Mouse (Mus musculus) adrenal gland, postnatal 0 days (tissue): Measurements from ENCODE around the gene Olfr1153. TPM values are rescaled to one million over a fixed set of nuclear protein-coding genes. Genes with fewer than 3 reads are reported as not detected.

ENCODE experiments used
- polyA plus RNA-seq: library from polyadenylated mRNA; unstranded; fragments of >200 nt; fragmentation: Nextera tagmentation; extraction: Ambion mirVana; gene quantifications from 2 replicates; pipeline ENCODE4 v1.2.1, GENCODE M21; 2015

Olfr1153 gene
- polyA plus RNA-seq, result not detected in 2 replicates

DNA sequence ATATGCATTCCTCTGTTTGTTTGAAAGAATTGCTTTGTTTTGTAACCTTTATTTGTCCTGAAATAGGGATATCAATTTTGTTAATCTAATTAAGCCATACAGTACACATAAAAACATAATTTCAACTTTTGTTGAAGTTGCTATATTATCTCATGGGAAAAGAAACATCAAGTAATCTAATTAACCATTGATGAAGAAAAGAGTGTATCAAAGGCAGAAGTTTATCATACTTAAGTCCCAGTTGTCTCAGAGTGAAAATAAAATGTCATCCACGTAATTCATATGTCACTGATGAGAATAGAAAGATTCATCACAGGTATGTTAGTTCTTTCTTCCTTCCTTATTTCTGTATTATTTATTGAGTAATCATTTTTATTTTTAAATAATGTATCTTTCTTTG is at the start of gene Olfr1153:
Olfr1153 (plus strand) TSS at position 301 of the 400 bp plus-strand sequence.

DNA sequence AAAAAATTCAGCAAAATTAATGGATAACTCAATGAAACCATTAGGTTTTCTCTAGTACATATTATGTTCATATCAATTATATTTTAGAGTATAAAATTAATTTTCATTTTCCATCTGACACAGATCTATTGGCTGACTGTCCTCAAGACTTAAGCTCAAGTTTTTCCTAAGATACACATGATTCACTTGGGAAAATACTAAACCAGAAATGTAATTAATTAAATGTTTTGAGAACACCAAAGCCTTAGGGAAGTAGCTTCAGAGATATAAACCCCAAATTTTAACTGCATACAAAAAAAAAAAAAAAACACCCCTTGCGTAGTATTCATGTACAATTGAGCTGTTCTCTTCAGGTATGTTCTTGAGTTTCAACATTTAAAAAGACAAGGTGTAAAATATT is 39.2 kb upstream of the Olfr1153 start, which contains the start of gene Olfr1151:
Olfr1151 (plus strand) TSS at position 301 of the 400 bp plus-strand sequence.

DNA sequence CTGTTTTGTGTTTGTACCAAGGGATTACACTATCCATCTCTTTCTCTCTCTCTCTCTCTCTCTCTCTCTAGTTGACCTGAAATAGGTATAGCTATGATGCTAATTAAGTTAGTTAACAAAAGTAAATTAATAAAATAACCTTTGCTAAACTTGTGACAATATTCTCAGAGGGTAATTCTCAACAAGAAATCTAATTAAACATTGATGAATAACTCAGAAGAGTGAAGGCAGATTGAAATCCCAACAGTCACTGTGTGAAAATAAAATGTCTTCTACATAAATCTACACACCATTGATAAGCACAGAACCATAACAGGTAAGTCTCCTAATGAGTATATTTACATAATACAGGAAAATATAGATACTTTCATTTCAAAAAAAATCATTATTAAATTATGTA is 28.6 kb upstream of the Olfr1153 start, which contains the start of gene Olfr1152:
Olfr1152 (plus strand) TSS at position 301 of the 400 bp plus-strand sequence.

DNA sequence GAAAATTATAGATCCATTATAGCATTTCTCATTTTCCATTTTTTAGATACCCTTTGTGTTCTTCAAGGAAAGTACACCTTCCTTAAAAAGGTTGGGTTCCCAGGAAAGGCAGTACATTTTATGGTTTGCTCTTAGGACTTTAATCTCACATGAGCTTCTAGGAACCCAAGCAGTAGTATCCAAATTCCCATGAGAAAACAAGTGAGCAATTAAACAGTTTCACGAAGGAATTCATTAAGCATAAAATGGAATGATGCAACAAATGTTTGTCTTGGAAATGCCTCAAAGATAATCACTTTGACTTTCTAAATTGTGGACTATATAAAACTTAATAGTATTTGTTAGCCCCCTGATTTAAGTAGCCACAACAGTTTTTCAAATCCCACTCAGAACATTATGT is 10.3 kb downstream of the Olfr1153 start, which contains the start of gene Olfr1154:
Olfr1154 (minus strand) TSS at position 101 of the 400 bp plus-strand sequence.

DNA sequence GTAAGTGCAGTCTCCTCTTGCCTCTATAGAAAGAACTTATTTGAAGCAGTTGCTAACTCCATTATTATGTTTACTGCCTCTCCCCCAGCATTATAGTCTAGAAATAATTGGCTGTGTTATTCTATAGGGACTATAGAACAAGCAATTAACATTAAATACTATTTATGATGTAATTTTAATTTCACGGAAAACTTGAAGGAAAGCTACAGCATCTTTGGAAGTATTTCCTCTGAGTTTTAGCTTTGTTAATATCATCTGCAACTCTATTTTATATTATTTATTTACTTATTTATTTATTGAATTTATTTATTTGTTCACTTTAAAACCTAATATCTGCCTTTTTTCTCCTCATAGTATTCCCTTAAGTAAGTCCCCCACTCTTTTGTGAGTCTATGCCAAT is 50.3 kb downstream of the Olfr1153 start, which contains the start of gene Olfr1155:
Olfr1155 (minus strand) TSS at position 101 of the 400 bp plus-strand sequence.

Other genes with a start within 250 kb of the Olfr1153 start
- gene Olfr1133, start 247.6 kb upstream of the Olfr1153 start, polyA plus RNA-seq, result not detected in 2 replicates
- not detected in 2 replicates for gene Olfr1134, start 236.5 kb upstream of the Olfr1153 start, polyA plus RNA-seq
- gene Olfr1135, start 221.3 kb upstream of the Olfr1153 start, polyA plus RNA-seq, result not detected in 2 replicates
- gene Olfr1136, start 201.0 kb upstream of the Olfr1153 start, polyA plus RNA-seq, result not detected in 2 replicates
- not detected in 2 replicates for gene Olfr1137, start 181.8 kb upstream of the Olfr1153 start, polyA plus RNA-seq
- gene Olfr1138, start 155.0 kb upstream of the Olfr1153 start, polyA plus RNA-seq, result not detected in 2 replicates
- not detected in 2 replicates for gene Olfr1140, start 151.2 kb upstream of the Olfr1153 start, polyA plus RNA-seq
- not detected in 2 replicates for gene Olfr1141, start 141.0 kb upstream of the Olfr1153 start, polyA plus RNA-seq
- not detected in 2 replicates for gene Olfr152, start 115.5 kb upstream of the Olfr1153 start, polyA plus RNA-seq
- not detected in 2 replicates for gene Olfr1143, start 94.4 kb upstream of the Olfr1153 start, polyA plus RNA-seq
- gene Olfr1145, start 85.1 kb upstream of the Olfr1153 start, polyA plus RNA-seq, result not detected in 2 replicates
- gene Olfr1148, start 64.4 kb upstream of the Olfr1153 start, polyA plus RNA-seq, result not detected in 2 replicates
- not detected in 2 replicates for gene Olfr1150-ps1, start 51.0 kb upstream of the Olfr1153 start, polyA plus RNA-seq
- not detected in 2 replicates for gene Olfr1151, start 39.1 kb upstream of the Olfr1153 start, polyA plus RNA-seq
- not detected in 2 replicates for gene Olfr1152, start 28.5 kb upstream of the Olfr1153 start, polyA plus RNA-seq
- gene Olfr1154, start 10.2 kb downstream of the Olfr1153 start, polyA plus RNA-seq, result not detected in 2 replicates
- not detected in 2 replicates for gene Olfr1155, start 50.2 kb downstream of the Olfr1153 start, polyA plus RNA-seq
- not detected in 2 replicates for gene Olfr1156, start 58.1 kb downstream of the Olfr1153 start, polyA plus RNA-seq
- not detected in 2 replicates for gene Olfr1157, start 73.3 kb downstream of the Olfr1153 start, polyA plus RNA-seq
- not detected in 2 replicates for gene Olfr74, start 79.7 kb downstream of the Olfr1153 start, polyA plus RNA-seq
- gene Olfr1158, start 95.2 kb downstream of the Olfr1153 start, polyA plus RNA-seq, result not detected in 2 replicates
- gene Olfr1160, start 113.3 kb downstream of the Olfr1153 start, polyA plus RNA-seq, result not detected in 2 replicates
- gene Olfr1161, start 127.8 kb downstream of the Olfr1153 start, polyA plus RNA-seq, result not detected in 2 replicates
- gene Olfr73, start 142.7 kb downstream of the Olfr1153 start, polyA plus RNA-seq, result 0.04 TPM in 1 of 2 replicates, not detected in the other
- not detected in 2 replicates for gene Olfr1162, start 156.2 kb downstream of the Olfr1153 start, polyA plus RNA-seq
- not detected in 2 replicates for gene Olfr1163, start 176.9 kb downstream of the Olfr1153 start, polyA plus RNA-seq
- gene Olfr1164, start 199.0 kb downstream of the Olfr1153 start, polyA plus RNA-seq, result not detected in 2 replicates
- gene Olfr1166, start 233.3 kb downstream of the Olfr1153 start, polyA plus RNA-seq, result not detected in 2 replicates